Mouse (Mus musculus): ENCODE results near the gene Antxrl. TPM values are rescaled to one million over a fixed set of nuclear protein-coding genes. Genes with fewer than 3 reads are reported as not detected.

Antxrl gene
- polyA plus RNA-seq, 1 experiment, result not detected

DNA sequence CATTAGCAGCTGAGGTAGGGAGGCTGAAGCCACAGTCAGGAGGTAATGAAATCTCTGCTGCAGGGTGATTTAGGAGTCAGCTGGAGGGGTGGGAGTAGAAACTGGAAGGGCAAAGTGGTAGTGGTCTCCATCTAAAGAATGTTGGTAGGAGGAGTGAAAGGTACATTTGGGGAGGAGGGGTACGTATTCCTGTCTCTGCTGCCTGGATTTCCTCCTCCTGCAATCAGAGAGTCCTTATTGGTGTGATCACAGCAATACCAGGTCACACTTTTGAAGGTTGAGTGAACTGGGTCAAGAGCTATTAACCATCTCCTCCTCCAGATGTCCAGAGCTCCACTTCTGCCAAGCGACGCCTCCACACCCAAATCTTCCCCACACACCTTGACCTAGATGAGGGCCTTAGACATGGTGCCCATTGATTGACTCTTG, 68.4 kb downstream of the Antxrl start:
- H3K4me3 ChIP-seq (ENCODE audit: insufficient read depth, low read length), result no peak overlapping the region
- no peaks in the 10 kb centered on the region for H3K4me1 ChIP-seq (ENCODE audit: control insufficient read depth, insufficient read depth, low read length)
- TF ChIP-seq POLR2A (IDR thresholded peaks at IDR 0.05; ENCODE audit: low read depth, low read length) (no peak), CTCF (IDR thresholded peaks at IDR 0.05; ENCODE audit: borderline replicate concordance, insufficient read depth, low read length) (no peak)
- H3K27ac ChIP-seq (ENCODE audit: insufficient read depth, low read length), result no peak overlapping the region

DNA sequence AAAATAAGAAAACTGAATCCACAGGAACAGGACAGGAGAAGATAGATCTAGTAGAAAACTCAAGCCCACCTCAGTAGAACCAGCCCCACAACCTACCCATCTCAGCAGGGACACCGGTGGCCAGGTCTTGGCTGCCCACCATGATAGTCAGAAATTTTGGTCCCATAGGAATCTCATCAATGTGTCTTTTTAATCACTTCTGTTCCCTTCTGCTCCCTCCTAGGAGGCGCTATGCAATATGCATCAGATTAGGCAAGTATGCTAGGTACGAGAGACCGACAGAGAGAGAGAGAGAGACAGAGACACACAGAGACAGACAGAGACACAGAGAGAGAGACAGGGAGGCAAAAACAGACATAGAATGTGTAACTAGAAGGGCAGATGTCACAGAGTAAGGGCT, 69.2 kb downstream of the Antxrl start:
- H3K27ac ChIP-seq (ENCODE audit: insufficient read depth, low read length), result no peak overlapping the region
- no peak overlapping the region for H3K4me3 ChIP-seq (ENCODE audit: insufficient read depth, low read length)
- TF ChIP-seq POLR2A (IDR thresholded peaks at IDR 0.05; ENCODE audit: low read depth, low read length) (no peak), CTCF (IDR thresholded peaks at IDR 0.05; ENCODE audit: borderline replicate concordance, insufficient read depth, low read length) (no peak)
- no peaks in the 10 kb centered on the region for H3K4me1 ChIP-seq (ENCODE audit: control insufficient read depth, insufficient read depth, low read length)

Other genes with a start within 250 kb of the Antxrl start
- gene Gdf10, start 129.1 kb upstream of the Antxrl start, polyA plus RNA-seq (2011; ENCODE audit: insufficient read length, low read depth, missing spikeins), result 1.1 and 7.0 TPM in 2 replicates
- not detected in 2 replicates for gene Gdf2, start 111.7 kb upstream of the Antxrl start, polyA plus RNA-seq (2011; ENCODE audit: insufficient read length, low read depth, missing spikeins)
- gene Rbp3, start 98.7 kb upstream of the Antxrl start, polyA plus RNA-seq (2011; ENCODE audit: insufficient read length, low read depth, missing spikeins), result not detected in 2 replicates
- not detected in 2 replicates for gene Zfp488, start 73.9 kb upstream of the Antxrl start, polyA plus RNA-seq (2011; ENCODE audit: insufficient read length, low read depth, missing spikeins)
- gene Gm30083, start 37.5 kb upstream of the Antxrl start, polyA plus RNA-seq (2011; ENCODE audit: insufficient read length, low read depth, missing spikeins), result not detected in 2 replicates
- not detected in 2 replicates for gene Gm5460, start 35.9 kb upstream of the Antxrl start, polyA plus RNA-seq (2011; ENCODE audit: insufficient read length, low read depth, missing spikeins)
- 28.1 and 42.9 TPM in 2 replicates for gene Anxa8, start 33.3 kb downstream of the Antxrl start, polyA plus RNA-seq (2011; ENCODE audit: insufficient read length, low read depth, missing spikeins)
- gene A630023A22Rik, start 50.0 kb downstream of the Antxrl start, polyA plus RNA-seq (2011; ENCODE audit: insufficient read length, low read depth, missing spikeins), result 1.6 and 2.8 TPM in 2 replicates
- not detected in 2 replicates for gene Npy4r, start 99.8 kb downstream of the Antxrl start, polyA plus RNA-seq (2011; ENCODE audit: insufficient read length, low read depth, missing spikeins)
- 0.12 and 0.46 TPM in 2 replicates for gene Gprin2, start 148.9 kb downstream of the Antxrl start, polyA plus RNA-seq (2011; ENCODE audit: insufficient read length, low read depth, missing spikeins)
- gene Syt15, start 166.9 kb downstream of the Antxrl start, polyA plus RNA-seq (2011; ENCODE audit: insufficient read length, low read depth, missing spikeins), result not detected in 2 replicates